Comparison of ENCODE assay signal across 14 mouse cellular contexts in the genomic region with DNA sequence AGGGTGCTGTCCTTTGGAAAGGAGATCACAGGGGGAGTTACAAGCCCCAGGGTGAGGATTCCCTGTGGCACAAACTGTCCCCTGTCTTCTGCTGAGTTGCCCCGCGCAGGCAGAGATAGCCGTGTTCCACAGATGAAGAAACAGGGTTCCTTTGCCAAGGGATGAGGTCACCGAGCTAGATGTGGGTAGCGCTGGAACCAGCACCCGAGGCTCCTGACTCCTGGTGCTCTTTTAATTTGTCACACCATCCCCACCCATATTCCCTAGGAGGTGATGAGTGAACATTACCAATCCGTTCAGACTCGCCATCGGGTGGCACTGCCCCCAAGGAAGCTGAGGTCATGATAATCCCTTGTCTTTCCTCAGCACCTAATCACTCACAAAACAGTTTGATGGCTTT. TPM values are rescaled to one million over a fixed set of nuclear protein-coding genes. Genes with fewer than 3 reads are reported as not detected.
DNase-seq lines count a peak whose midpoint lies in the region; ATAC-seq and TF ChIP-seq lines count a peak whose summit lies in the region.
"Had no signal": no experiment of that assay in that cellular context is flagged by ENCODE, and none has a peak within 500 bp of the region (broad histone marks: within the 10 kb centered on the region; RNA-seq: fewer than 3 reads in every experiment).

No protein-coding gene starts in this region.

- no peak for TF ChIP-seq EP300 in CH12.LX (IDR thresholded peaks at IDR 0.05; ENCODE audit: low read length)

- no peak overlapping the region for H3K4me3 ChIP-seq in cerebellum, adult 2 months (replicated peaks; ENCODE audit: insufficient read depth, low read depth, low read length)
- no peak overlapping the region for H3K4me3 ChIP-seq in intestine, postnatal 0 days (ENCODE audit: low read depth, low read length)
- no peak overlapping the region for H3K4me3 ChIP-seq in intestine, embryonic 15.5 days (replicated peaks)
- H3K4me3 ChIP-seq in CH12.LX (replicated peaks in 1 of 3; ENCODE audit: low read depth in 2 of 3, low read length in 2 of 3, poor library complexity in 1 of 3) = no peak overlapping the region
- H3K4me3 ChIP-seq: limb, embryonic 15.5 days; megakaryocyte, embryonic 14.5 days had no signal

- intact Hi-C loops in heart, postnatal 36 days (cut with DNase I) = no loop called here
- intact Hi-C loops in left cerebral cortex, postnatal 4 days (cut with DNase I) = no loop called here

- ATAC-seq in cerebellum, adult (ENCODE audit: insufficient number of reproducible peaks, low FRiP score, low TSS enrichment) = no peak
- ATAC-seq in intestine, postnatal 0 days = no peak
- no peak for ATAC-seq in intestine, embryonic 15.5 days
- ATAC-seq: hindbrain, postnatal 0 days had no signal

- no peaks in the 10 kb centered on the region for H3K36me3 ChIP-seq in intestine, postnatal 0 days (ENCODE audit: control insufficient read depth, insufficient read depth)
- no peaks in the 10 kb centered on the region for H3K36me3 ChIP-seq in intestine, embryonic 15.5 days
- H3K36me3 ChIP-seq in CH12.LX (replicated peaks in 1 of 2; ENCODE audit: control insufficient read depth in 1 of 2, insufficient read depth in 1 of 2, low read length in 1 of 2) = peaks cover 9 to 53% of the 10 kb centered on the region in 2 experiments
- H3K36me3 ChIP-seq: limb, embryonic 15.5 days had no signal

- no peaks in the 10 kb centered on the region for H3K9me3 ChIP-seq in intestine, postnatal 0 days (ENCODE audit: control insufficient read depth)
- H3K9me3 ChIP-seq in intestine, embryonic 15.5 days = no peaks in the 10 kb centered on the region
- peaks cover 5% of the 10 kb centered on the region for H3K9me3 ChIP-seq in CH12.LX (replicated peaks; ENCODE audit: low read length)
- H3K9me3 ChIP-seq: limb, embryonic 15.5 days had no signal

- peak; percentile 33 for TF ChIP-seq RAD21 in CH12.LX (IDR thresholded peaks at IDR 0.05; ENCODE audit: low read depth, low read length)

- H3K4me1 ChIP-seq in cerebellum, adult 2 months (ENCODE audit: control insufficient read depth, insufficient read depth, low read length) = no peaks in the 10 kb centered on the region
- H3K4me1 ChIP-seq in intestine, postnatal 0 days (replicated peaks; ENCODE audit: control insufficient read depth, insufficient read depth, low read length) = no peaks in the 10 kb centered on the region
- peaks cover 5% of the 10 kb centered on the region; the same call in 1 of the 2 replicates for H3K4me1 ChIP-seq in intestine, embryonic 15.5 days (replicated peaks)
- peaks cover 0 to 49% of the 10 kb centered on the region in 2 experiments; a peak in 2 of 4 replicates for H3K4me1 ChIP-seq in CH12.LX (ENCODE audit: control insufficient read depth in 1 of 2, insufficient read depth in 2 of 2)

- dilution Hi-C loops in CH12.LX (cut with MboI; ENCODE audit: extremely low pct_ligation_motif_present, extremely low pct_unique_long_range_greater_than_20kb, low sequenced_read_pairs) = no loop called here

- TF ChIP-seq CTCF in cerebellum, adult 2 months (IDR thresholded peaks at IDR 0.05; ENCODE audit: borderline replicate concordance, insufficient read depth, low read depth, low read length) = peak; percentile 27; the same call in 1 of the 2 replicates
- TF ChIP-seq CTCF in intestine, postnatal 0 days (IDR thresholded peaks at IDR 0.05; ENCODE audit: low read depth) = peak; percentile 57
- peak in 1 of 2 experiments; percentile 25; a peak in 2 of 4 replicates for TF ChIP-seq CTCF in CH12.LX (conservative IDR thresholded peaks at IDR 0.05 in 1 of 2, IDR thresholded peaks at IDR 0.05 in 1 of 2; ENCODE audit: low read depth in 2 of 2, low read length in 2 of 2)

- H3K4me2 ChIP-seq in intestine, postnatal 0 days (replicated peaks; ENCODE audit: low read depth) = no peak overlapping the region
- H3K4me2 ChIP-seq in intestine, embryonic 15.5 days (replicated peaks) = no peak overlapping the region
- H3K4me2 ChIP-seq in CH12.LX (ENCODE audit: insufficient read depth, low read depth, poor library complexity, severe bottlenecking) = no peak overlapping the region
- H3K4me2 ChIP-seq: limb, embryonic 15.5 days had no signal

- WGBS in cerebellum, adult 2 months = 72% methylated on average over 9 of the region's 9 CpGs
- WGBS in intestine, postnatal 0 days = 80% methylated on average over 9 of the region's 9 CpGs
- WGBS in intestine, embryonic 15.5 days = 83% methylated on average over 9 of the region's 9 CpGs

- in situ Hi-C loops in CH12.LX (cut with MboI; ENCODE audit: low pct_ligation_motif_present, low pct_unique_long_range_greater_than_20kb, low sequenced_read_pairs) = loop anchor here (5.0 to 25.0 kb wide), 3 partner anchors 34 to 249 kb away; no protein-coding TSS in a partner anchor

- H3K9ac ChIP-seq in intestine, postnatal 0 days (ENCODE audit: low read depth, low read length) = no peak overlapping the region
- no peak overlapping the region for H3K9ac ChIP-seq in intestine, embryonic 15.5 days
- H3K9ac ChIP-seq in CH12.LX (ENCODE audit: insufficient read depth, low read depth) = no peak overlapping the region
- H3K9ac ChIP-seq: limb, embryonic 15.5 days had no signal

- H3K27me3 ChIP-seq in cerebellum, adult 2 months (ENCODE audit: control insufficient read depth, insufficient read depth, low read length) = peaks cover 2% of the 10 kb centered on the region; the same call in 1 of the 2 replicates
- no peaks in the 10 kb centered on the region for H3K27me3 ChIP-seq in intestine, postnatal 0 days (replicated peaks; ENCODE audit: control insufficient read depth, insufficient read depth, low read length)
- H3K27me3 ChIP-seq in intestine, embryonic 15.5 days (replicated peaks) = peaks cover 2% of the 10 kb centered on the region; the same call in 1 of the 2 replicates
- H3K27me3 ChIP-seq in CH12.LX (replicated peaks) = no peaks in the 10 kb centered on the region

- peak in 1 of 2 experiments; percentile 9 for DNase-seq in cerebellum, adult 2 months
- no peak for DNase-seq in CH12.LX (ENCODE audit: extremely low read depth)
- DNase-seq in heart, postnatal 36 days = peak; percentile 20 to 37
- DNase-seq in left cerebral cortex, postnatal 4 days = no peak
- DNase-seq in embryo, embryonic 11 days = no peak
- DNase-seq: cerebellum, adult 8-10 months; kidney, postnatal 14 days; thymus, adult 18-20 months had no signal

- peaks cover 8% of the 10 kb centered on the region; the same call in 1 of the 2 replicates for H3K79me2 ChIP-seq in CH12.LX (replicated peaks; ENCODE audit: control insufficient read depth, extremely low read depth, insufficient read depth, poor library complexity, severe bottlenecking)

- TF ChIP-seq POLR2A in cerebellum, adult 2 months (IDR thresholded peaks at IDR 0.05; ENCODE audit: borderline replicate concordance, insufficient read depth, low read length) = no peak
- TF ChIP-seq POLR2A in CH12.LX (IDR thresholded peaks at IDR 0.05; ENCODE audit: low read depth, low read length) = no peak

- H3K27ac ChIP-seq in cerebellum, adult 2 months (ENCODE audit: insufficient read depth, low read length) = no peak overlapping the region
- no peak overlapping the region for H3K27ac ChIP-seq in intestine, postnatal 0 days (ENCODE audit: low read depth, low read length)
- H3K27ac ChIP-seq in intestine, embryonic 15.5 days = no peak overlapping the region
- no peak overlapping the region for H3K27ac ChIP-seq in CH12.LX (ENCODE audit: insufficient read depth, low read depth)
- H3K27ac ChIP-seq: hindbrain, postnatal 0 days; limb, embryonic 15.5 days had no signal

TF ChIP-seq in CH12.LX, 34 proteins besides CTCF, POLR2A, EP300 and RAD21:
- TF ChIP-seq SMC3 (IDR thresholded peaks at IDR 0.05; ENCODE audit: low read depth, low read length) = peak; percentile 22; the same call in 1 of the 2 replicates
- no peak for TF ChIP-seq USF2 (conservative IDR thresholded peaks at IDR 0.05; ENCODE audit: low read depth, low read length)

RNA-seq across cellular contexts. Expression of gene Dapk2, which starts 5.0 kb away (rescaled TPM):
- polyA plus RNA-seq in cerebellum, adult 2 months (2012; rRNA removed) = 3.6 and 3.8 TPM in 2 replicates
- 14.7 and 16.9 TPM in 2 replicates for polyA plus RNA-seq in intestine, postnatal 0 days (2015; fragmentation: Nextera tagmentation; extraction: Ambion mirVana)
- polyA plus RNA-seq in intestine, embryonic 15.5 days (2015; fragmentation: Nextera tagmentation; extraction: Ambion mirVana) = 6.0 and 7.2 TPM in 2 replicates
- total RNA-seq in CH12.LX (2012; rRNA removed) = 28.4 and 39.0 TPM in 2 replicates
- 60.3 and 62.4 TPM in 2 replicates for total RNA-seq in CH12.LX (2014; rRNA removed)
- 25.2 and 26.7 TPM in 2 replicates for polyA plus RNA-seq in CH12.LX (2012; ENCODE audit: insufficient read length, low read depth)
- total RNA-seq in heart, postnatal 36 days (2021) = 1 to 10 TPM; 4.6 to 6.2 TPM
- under 1 TPM; 0.84 to 0.97 TPM for total RNA-seq in left cerebral cortex, postnatal 4 days (2021)

RNA-seq across cellular contexts. Expression of gene Ciao2a, which starts 36.6 kb away (rescaled TPM):
- 24.3 and 25.9 TPM in 2 replicates for polyA plus RNA-seq in cerebellum, adult 2 months (2012; rRNA removed)
- polyA plus RNA-seq in intestine, postnatal 0 days (2015; fragmentation: Nextera tagmentation; extraction: Ambion mirVana) = 201 and 207 TPM in 2 replicates
- 215 and 218 TPM in 2 replicates for polyA plus RNA-seq in intestine, embryonic 15.5 days (2015; fragmentation: Nextera tagmentation; extraction: Ambion mirVana)
- total RNA-seq in CH12.LX (2012; rRNA removed) = 144 and 180 TPM in 2 replicates
- total RNA-seq in CH12.LX (2014; rRNA removed) = 359 and 411 TPM in 2 replicates
- 197 and 246 TPM in 2 replicates for polyA plus RNA-seq in CH12.LX (2012; ENCODE audit: insufficient read length, low read depth)
- total RNA-seq in heart, postnatal 36 days (2021) = 10 to 100 TPM; 65.6 to 69.9 TPM
- 10 to 100 TPM; 23.7 to 27.9 TPM for total RNA-seq in left cerebral cortex, postnatal 4 days (2021)

RNA-seq across cellular contexts. Expression of gene Snx1, which starts 36.6 kb away (rescaled TPM):
- polyA plus RNA-seq in cerebellum, adult 2 months (2012; rRNA removed) = 111 and 121 TPM in 2 replicates
- polyA plus RNA-seq in intestine, postnatal 0 days (2015; fragmentation: Nextera tagmentation; extraction: Ambion mirVana) = 122 and 133 TPM in 2 replicates
- 137 and 144 TPM in 2 replicates for polyA plus RNA-seq in intestine, embryonic 15.5 days (2015; fragmentation: Nextera tagmentation; extraction: Ambion mirVana)
- total RNA-seq in CH12.LX (2012; rRNA removed) (86.4 and 91.4 TPM in 2 replicates), CH12.LX (2014; rRNA removed) (170 and 186 TPM in 2 replicates)
- 110 and 114 TPM in 2 replicates for polyA plus RNA-seq in CH12.LX (2012; ENCODE audit: insufficient read length, low read depth)
- total RNA-seq in heart, postnatal 36 days (2021) = 10 to 100 TPM; 27.7 to 29.8 TPM
- 10 to 100 TPM; 48.9 to 50.0 TPM for total RNA-seq in left cerebral cortex, postnatal 4 days (2021)

Comparison
In these comparisons a context has a peak if more than half of its experiments do, and no peak if none do; other contexts are left out.
1. DNase-seq: peak in heart, postnatal 36 days (2 of 2); none in CH12.LX (single experiment), left cerebral cortex, postnatal 4 days (single experiment) and embryo, embryonic 11 days (single experiment).